Mouse (Mus musculus) embryonic facial prominence, embryonic 12.5 days (tissue): ENCODE data around the gene Socs3. TPM values are rescaled to one million over a fixed set of nuclear protein-coding genes. Genes with fewer than 3 reads are reported as not detected.

Source experiments
- ATAC-seq: fragments of 200-750 bp; cut with Nextera tagmentation; 2 replicates; pipeline ENCODE4 v1.8.0; 2017; ENCODE audit not compliant: insufficient number of reproducible peaks, insufficient read depth, low FRiP score, low TSS enrichment
- H3K27ac ChIP-seq: fragments of 300-500 bp; sonication (generic); 2 replicates; pipeline ENCODE4 v1.5.1; 2016; ENCODE audit warnings: mild to moderate bottlenecking
- H3K27me3 ChIP-seq: fragments of 300-500 bp; sonication (generic); 2 replicates; pipeline ENCODE4 v1.6.1; 2016; ENCODE audit warnings: mild to moderate bottlenecking, moderate library complexity
- H3K36me3 ChIP-seq: fragments of 300-500 bp; sonication (generic); 2 replicates; pipeline ENCODE4 v1.6.1; 2016; ENCODE audit warnings: mild to moderate bottlenecking
- H3K4me1 ChIP-seq: fragments of 300-500 bp; sonication (generic); 2 replicates; pipeline ENCODE4 v1.6.1; 2016
- H3K4me2 ChIP-seq: fragments of 300-500 bp; sonication (generic); replicated peaks from 2 replicates; pipeline ENCODE4 v1.6.1; 2016; ENCODE audit warnings: mild to moderate bottlenecking, moderate library complexity
- H3K4me3 ChIP-seq: fragments of 300-500 bp; sonication (generic); 2 replicates; pipeline ENCODE4 v1.5.1; 2016; ENCODE audit warnings: mild to moderate bottlenecking
- H3K9ac ChIP-seq: fragments of 300-500 bp; sonication (generic); 2 replicates; pipeline ENCODE4 v1.6.1; 2016; ENCODE audit warnings: mild to moderate bottlenecking, moderate library complexity
- H3K9me3 ChIP-seq: fragments of 300-500 bp; sonication (generic); 2 replicates; pipeline ENCODE4 v1.6.1; 2016; ENCODE audit warnings: mild to moderate bottlenecking, moderate library complexity
- WGBS: fragments of 180-500 bp; shearing (Covaris S2); methylation state at CpG from one replicate; pipeline ENCODE4 v1.1.7; 2016; 5-methylcytosine and 5-hydroxymethylcytosine counted together
- polyA plus RNA-seq: library from polyadenylated mRNA; unstranded; fragments of >200 nt; fragmentation: Nextera tagmentation; extraction: Ambion mirVana; gene quantifications from 2 replicates; pipeline ENCODE4 v1.2.1, GENCODE M21; 2016

Gene Socs3
- polyA plus RNA-seq, 1 experiment from 2014 or later, result 18.4 TPM

DNA sequence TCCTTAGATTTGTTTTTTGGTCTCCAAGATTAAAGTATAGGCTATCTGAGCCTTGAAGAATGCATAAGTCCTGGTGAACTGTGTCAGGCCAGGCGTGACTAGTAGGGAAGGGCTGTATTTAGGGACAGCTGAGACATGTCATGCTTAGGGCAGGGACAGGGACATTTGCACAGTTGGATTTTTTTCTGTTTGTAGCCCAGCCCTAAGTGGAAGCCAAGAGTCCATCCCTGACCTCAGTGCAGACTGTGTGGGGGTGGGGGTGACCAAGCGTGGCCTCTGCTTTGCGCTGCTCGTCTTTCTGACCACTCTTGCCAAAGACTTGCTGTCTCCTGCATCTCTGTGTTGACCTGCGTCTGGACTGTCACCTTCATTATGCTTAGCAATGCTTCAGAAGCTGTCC, 34.4 kb upstream of the Socs3 start:
- H3K36me3 ChIP-seq, result peaks cover 71% of the 10 kb centered on the region
- no peak for ATAC-seq
- H3K9me3 ChIP-seq, result no peaks in the 10 kb centered on the region
- no peaks in the 10 kb centered on the region for H3K27me3 ChIP-seq
- H3K4me1 ChIP-seq, result peaks cover 14% of the 10 kb centered on the region
- WGBS, result 77% methylated on average over 5 of the region's 5 CpGs
- H3K9ac ChIP-seq, result no peak overlapping the region
- H3K4me2 ChIP-seq, result no peak overlapping the region
- no peak overlapping the region for H3K4me3 ChIP-seq
- no peak overlapping the region for H3K27ac ChIP-seq

DNA sequence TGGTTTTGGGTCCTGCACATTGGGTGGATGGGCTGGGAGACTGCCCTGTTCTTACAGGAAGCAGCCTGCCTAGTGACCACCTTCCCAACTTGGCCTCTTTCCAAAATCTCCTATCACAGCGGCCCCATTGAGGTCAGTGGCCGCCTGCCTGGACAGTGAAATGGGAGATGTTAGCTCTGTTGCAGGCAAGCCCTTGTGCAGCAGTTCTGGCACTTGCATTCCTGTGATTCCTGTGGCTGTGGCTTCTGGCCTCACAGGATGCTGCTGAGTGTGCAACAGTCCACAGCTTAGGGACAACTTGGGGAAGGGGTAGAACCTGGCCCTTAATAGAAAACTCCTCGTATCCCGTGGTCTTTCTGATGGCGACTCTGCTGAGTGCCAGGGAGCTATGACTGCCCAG, 33.9 kb upstream of the Socs3 start:
- no peak overlapping the region for H3K9ac ChIP-seq
- H3K36me3 ChIP-seq, result peaks cover 74% of the 10 kb centered on the region
- no peak overlapping the region for H3K4me3 ChIP-seq
- H3K4me1 ChIP-seq, result peaks cover 10% of the 10 kb centered on the region
- no peaks in the 10 kb centered on the region for H3K27me3 ChIP-seq
- WGBS, result 72% methylated on average over 5 of the region's 5 CpGs
- no peaks in the 10 kb centered on the region for H3K9me3 ChIP-seq
- H3K4me2 ChIP-seq, result no peak overlapping the region
- no peak overlapping the region for H3K27ac ChIP-seq
- no peak for ATAC-seq

DNA sequence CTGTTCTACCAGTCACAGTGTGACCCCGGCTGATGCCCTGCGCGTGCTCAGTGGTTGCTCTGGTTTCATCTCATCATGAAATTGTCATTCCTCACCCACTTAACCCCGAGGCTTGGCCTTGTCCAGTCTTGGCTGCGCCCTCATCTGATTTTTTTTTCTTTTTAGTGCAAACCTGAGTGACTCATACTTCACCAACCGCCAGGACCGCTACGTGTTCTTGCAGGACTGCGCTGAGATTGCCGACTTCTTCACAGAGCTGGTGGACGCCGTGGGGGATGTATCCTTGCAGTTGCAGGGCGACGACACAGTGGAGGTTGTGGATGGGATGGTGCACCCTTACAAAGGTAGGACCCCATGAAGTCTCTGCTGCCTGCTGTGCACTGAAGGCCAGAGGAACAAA, 33.3 kb upstream of the Socs3 start:
- no peak for ATAC-seq
- H3K4me1 ChIP-seq, result peaks cover 10% of the 10 kb centered on the region
- no peak overlapping the region for H3K27ac ChIP-seq
- no peaks in the 10 kb centered on the region for H3K27me3 ChIP-seq
- WGBS, result 95% methylated on average over 14 of the region's 14 CpGs
- no peak overlapping the region for H3K9ac ChIP-seq
- H3K4me3 ChIP-seq, result no peak overlapping the region
- peaks cover 74% of the 10 kb centered on the region for H3K36me3 ChIP-seq
- H3K4me2 ChIP-seq, result no peak overlapping the region
- no peaks in the 10 kb centered on the region for H3K9me3 ChIP-seq

DNA sequence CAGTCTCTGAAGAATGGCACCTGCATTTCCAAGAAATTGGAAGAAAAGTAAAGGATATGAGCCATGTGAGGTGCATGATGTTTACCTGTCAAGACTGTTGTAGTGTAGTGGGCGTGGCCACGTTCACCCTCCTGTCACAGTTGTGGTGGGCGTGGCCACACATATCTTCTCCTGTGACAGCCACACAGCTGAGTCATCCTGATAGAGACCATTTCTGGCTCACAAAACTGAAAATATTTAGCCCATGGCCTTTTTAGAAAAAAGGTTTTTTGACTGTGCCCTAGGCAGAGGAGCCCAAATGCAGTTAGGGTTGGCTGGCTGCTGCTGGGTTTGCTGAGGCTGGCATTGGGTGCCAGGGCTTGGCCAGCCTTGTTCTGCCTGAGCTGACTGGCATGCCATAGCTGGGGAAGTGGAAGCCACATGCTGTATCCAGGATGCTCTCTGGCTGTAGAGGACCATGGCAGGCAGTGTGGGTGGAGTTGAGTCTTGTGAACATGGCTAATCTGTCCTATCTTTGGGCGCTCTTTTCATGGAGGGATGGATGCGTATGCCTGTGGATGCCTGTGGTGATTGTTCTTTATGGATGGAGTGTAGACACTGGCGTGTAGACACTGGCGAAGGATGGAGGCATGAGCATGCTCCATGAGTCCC, 30.8 kb upstream of the Socs3 start:
- Histone ChIP-seq H3K27me3 (no peaks in the 10 kb centered on the region), H3K4me2 (no peak overlapping the region), H3K4me1 (peaks cover 5% of the 10 kb centered on the region; the same call in 1 of the 2 replicates), H3K9ac (no peak overlapping the region), H3K9me3 (no peaks in the 10 kb centered on the region), H3K36me3 (peaks cover 62% of the 10 kb centered on the region), H3K4me3 (no peak overlapping the region), H3K27ac (no peak overlapping the region)
- ATAC-seq, result no peak
- WGBS, result 94% methylated on average over 7 of the region's 7 CpGs

DNA sequence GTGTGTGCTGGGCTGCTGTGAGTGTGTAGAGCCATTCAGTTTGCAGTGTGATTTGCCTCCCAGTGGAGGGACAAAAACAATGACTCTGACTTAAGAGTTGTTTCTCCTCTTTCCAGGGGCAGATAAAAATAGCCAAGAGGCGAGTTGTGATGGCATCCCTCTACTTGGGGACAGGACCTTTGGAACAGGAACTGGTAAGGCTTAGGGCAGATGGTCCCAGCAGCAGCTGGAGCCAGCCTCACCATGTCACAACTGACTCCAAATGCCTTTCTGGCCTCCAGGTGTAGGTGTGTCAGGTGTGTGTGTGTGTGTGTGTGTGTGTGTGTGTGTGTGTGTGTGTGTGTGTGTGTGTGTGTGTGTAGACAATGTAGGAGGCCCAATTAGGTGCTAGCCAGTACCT, 30.2 kb upstream of the Socs3 start:
- Histone ChIP-seq H3K27me3 (no peaks in the 10 kb centered on the region), H3K36me3 (peaks cover 56% of the 10 kb centered on the region), H3K4me1 (peaks cover 11% of the 10 kb centered on the region), H3K27ac (no peak overlapping the region), H3K9ac (no peak overlapping the region), H3K4me2 (no peak overlapping the region), H3K9me3 (no peaks in the 10 kb centered on the region), H3K4me3 (no peak overlapping the region)
- 57% methylated on average over 1 of the region's 1 CpGs for WGBS
- no peak for ATAC-seq

DNA sequence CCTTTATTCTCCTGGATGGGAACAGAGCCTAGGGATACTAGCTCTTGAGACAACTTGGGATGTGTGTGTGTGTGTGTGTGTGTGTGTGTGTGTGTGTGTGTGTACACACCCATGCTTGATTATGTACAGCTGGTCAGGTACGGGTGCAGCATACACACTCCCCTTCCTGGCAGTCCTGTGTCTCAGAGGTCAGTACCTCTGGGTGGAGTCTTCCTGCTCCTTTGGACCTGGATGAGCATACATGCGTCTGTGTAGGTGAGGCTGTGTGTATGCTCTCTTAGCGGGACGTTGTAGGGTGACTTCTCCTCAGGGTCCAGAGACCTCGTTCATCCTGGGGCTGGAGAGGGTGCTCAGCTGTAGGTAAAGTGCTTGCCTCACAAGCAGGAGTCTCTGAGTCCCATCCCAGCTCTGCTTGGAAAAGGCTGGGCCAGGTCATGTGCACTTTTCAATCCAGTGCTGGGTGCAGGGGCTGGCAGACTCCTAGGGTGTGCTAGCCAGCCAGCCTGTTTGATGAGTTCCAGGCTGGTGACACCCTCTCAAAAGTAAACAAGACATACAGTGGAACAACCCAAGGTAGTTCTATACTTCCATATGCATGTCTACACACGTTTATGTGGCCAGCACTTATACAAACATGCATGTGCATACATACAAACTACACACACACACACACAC, 29.6 kb upstream of the Socs3 start:
- no peak overlapping the region for H3K9ac ChIP-seq
- no peak for ATAC-seq

DNA sequence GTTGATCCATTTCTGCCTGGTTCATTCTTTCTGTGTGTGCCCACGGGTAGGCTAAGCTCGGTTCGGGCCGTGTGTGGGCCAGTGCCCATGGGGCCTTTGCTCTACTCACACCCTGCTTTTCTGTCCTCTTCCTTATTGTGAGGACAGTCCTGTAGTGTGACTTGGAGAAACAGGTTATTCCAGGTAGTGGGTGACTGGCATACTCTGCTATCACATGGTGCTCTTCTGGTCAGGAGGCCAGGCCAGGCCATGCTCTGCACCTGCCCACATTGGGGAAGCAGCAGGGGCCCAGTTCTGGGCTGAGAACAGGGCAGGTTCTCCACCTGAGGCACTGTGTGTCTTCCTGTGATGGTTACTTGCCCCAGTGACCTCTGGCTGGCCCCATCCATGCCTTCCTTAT, 28.5 kb upstream of the Socs3 start:
- ATAC-seq, result no peak
- H3K36me3 ChIP-seq, result peaks cover 39% of the 10 kb centered on the region
- no peak overlapping the region for H3K4me2 ChIP-seq
- no peaks in the 10 kb centered on the region for H3K9me3 ChIP-seq
- WGBS, result 94% methylated on average over 4 of the region's 4 CpGs
- H3K9ac ChIP-seq, result no peak overlapping the region
- no peaks in the 10 kb centered on the region for H3K27me3 ChIP-seq
- peaks cover 26% of the 10 kb centered on the region for H3K4me1 ChIP-seq
- H3K4me3 ChIP-seq, result no peak overlapping the region
- no peak overlapping the region for H3K27ac ChIP-seq

More for the DNA sequence above, 29.6 kb upstream of the Socs3 start:
- Histone ChIP-seq H3K4me1 (peaks cover 18% of the 10 kb centered on the region), H3K27me3 (no peaks in the 10 kb centered on the region), H3K36me3 (peaks cover 49% of the 10 kb centered on the region), H3K9me3 (no peaks in the 10 kb centered on the region), H3K27ac (no peak overlapping the region; the same call in 1 of the 2 replicates), H3K4me2 (no peak overlapping the region), H3K4me3 (no peak overlapping the region)
- WGBS, result 85% methylated on average over 6 of the region's 6 CpGs

DNA sequence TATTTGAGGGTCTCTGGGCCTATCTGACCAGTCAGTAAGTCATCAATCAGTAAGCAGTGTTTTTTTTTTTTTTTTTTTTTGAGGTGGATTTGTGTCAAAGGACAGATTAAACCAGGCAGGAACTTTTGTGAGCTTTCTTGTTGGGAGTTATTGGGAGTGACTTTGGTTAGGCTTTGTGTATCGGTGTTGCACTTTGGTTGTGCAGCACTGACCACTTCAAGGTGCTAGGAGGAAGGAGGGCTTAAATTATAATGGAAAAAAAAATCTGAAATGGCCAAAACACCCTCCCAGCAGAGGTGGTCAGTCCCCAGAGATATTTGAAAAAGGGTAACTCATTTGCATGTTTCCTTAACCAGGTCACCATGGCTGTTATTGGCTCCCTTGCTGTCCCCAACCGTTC, 27.2 kb upstream of the Socs3 start:
- no peak overlapping the region for H3K4me3 ChIP-seq
- ATAC-seq, result no peak
- no peaks in the 10 kb centered on the region for H3K9me3 ChIP-seq
- H3K27me3 ChIP-seq, result no peaks in the 10 kb centered on the region
- H3K9ac ChIP-seq, result no peak overlapping the region
- peaks cover 29% of the 10 kb centered on the region for H3K36me3 ChIP-seq
- no peak overlapping the region for H3K27ac ChIP-seq
- H3K4me1 ChIP-seq, result peaks cover 36% of the 10 kb centered on the region
- 95% methylated on average over 2 of the region's 2 CpGs for WGBS
- H3K4me2 ChIP-seq, result no peak overlapping the region

DNA sequence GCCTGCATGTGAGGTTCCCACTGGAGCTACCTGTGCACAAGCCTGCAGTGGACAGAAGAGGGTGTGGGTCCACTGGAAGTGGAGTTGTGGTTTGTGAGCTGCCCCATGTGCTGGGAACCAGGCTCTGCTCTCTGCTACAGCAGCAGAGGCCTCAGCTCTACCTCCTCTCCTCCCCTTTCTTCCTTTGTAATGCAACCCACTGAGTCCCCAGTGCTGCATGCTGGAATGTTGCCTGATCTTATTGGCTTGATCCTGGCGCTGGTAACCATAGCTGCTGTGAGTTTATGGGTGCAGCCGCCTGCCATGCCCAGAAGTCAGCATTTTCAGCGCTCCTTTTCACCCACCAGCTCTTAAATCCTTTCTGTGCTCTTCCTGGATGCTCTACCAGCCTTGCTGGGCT, 26.2 kb upstream of the Socs3 start:
- Histone ChIP-seq H3K4me1 (peaks cover 39% of the 10 kb centered on the region), H3K9me3 (no peaks in the 10 kb centered on the region), H3K27me3 (no peaks in the 10 kb centered on the region), H3K27ac (no peak overlapping the region), H3K36me3 (peaks cover 19% of the 10 kb centered on the region), H3K4me2 (no peak overlapping the region), H3K4me3 (no peak overlapping the region), H3K9ac (no peak overlapping the region)
- 32% methylated on average over 3 of the region's 3 CpGs for WGBS
- no peak for ATAC-seq

DNA sequence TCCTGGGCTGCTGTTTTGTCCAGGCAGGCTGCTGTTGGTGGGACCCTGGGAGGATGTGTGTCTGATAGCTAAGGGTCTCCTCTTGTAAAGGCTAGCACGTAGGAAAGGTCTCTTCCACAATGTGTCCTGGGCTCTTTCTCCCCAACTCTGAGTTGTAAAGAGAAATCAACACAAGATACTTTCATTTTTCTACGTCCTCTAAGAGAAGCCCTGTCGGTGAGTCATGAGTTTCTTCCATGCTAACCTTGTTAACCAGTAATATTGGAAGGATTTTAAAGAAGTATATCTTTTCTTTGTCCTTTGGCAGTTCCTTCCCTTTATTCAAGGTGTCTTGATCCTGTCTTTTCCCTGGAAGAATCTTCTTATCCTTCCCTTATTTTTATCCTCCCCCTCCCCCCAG, 25.8 kb upstream of the Socs3 start:
- H3K9me3 ChIP-seq, result no peaks in the 10 kb centered on the region
- ATAC-seq, result no peak
- H3K27ac ChIP-seq, result no peak overlapping the region
- WGBS, result 60% methylated on average over 3 of the region's 3 CpGs
- H3K9ac ChIP-seq, result no peak overlapping the region
- peaks cover 15% of the 10 kb centered on the region for H3K36me3 ChIP-seq
- H3K27me3 ChIP-seq, result no peaks in the 10 kb centered on the region
- H3K4me1 ChIP-seq, result peaks cover 39% of the 10 kb centered on the region
- H3K4me2 ChIP-seq, result no peak overlapping the region
- H3K4me3 ChIP-seq, result no peak overlapping the region

DNA sequence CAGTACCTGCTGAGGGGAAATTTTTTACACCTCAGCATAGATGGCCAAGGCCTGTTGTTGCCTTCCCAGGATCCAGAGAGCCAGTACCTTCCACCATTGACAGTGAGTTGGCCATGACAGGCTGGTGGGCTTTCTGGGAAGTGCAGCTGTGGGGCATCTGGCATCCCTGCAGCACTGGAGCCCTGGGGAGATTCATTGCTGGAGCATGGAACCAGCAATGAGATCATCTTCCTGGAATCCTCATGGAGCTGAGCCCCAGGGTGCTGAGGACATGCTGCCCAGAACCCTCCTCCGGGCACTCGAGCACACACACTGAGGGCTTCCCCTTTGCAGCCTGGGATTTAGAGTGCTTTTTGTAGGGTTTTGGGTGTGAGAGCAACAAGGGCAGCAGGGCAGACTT, 25.4 kb upstream of the Socs3 start:
- Histone ChIP-seq H3K36me3 (peaks cover 13% of the 10 kb centered on the region), H3K9ac (no peak overlapping the region), H3K27ac (0 out of 2 replicates have a peak overlapping the region, but pooled peaks have one; percentile 12), H3K4me3 (no peak overlapping the region), H3K4me2 (no peak overlapping the region), H3K9me3 (no peaks in the 10 kb centered on the region), H3K4me1 (peaks cover 39% of the 10 kb centered on the region), H3K27me3 (no peaks in the 10 kb centered on the region)
- ATAC-seq, result no peak
- 57% methylated on average over 2 of the region's 2 CpGs for WGBS
